Mouse (Mus musculus) limb, embryonic 15.5 days (tissue): Measurements from ENCODE around the gene Mesd. TPM values are rescaled to one million over a fixed set of nuclear protein-coding genes. Genes with fewer than 3 reads are reported as not detected.

Source experiments
- ATAC-seq: fragments of 200-750 bp; cut with Nextera tagmentation; 2 replicates; pipeline ENCODE4 v1.8.0; 2017; ENCODE audit warnings: low read depth, moderate TSS enrichment; ENCODE audit not compliant: insufficient number of reproducible peaks, low FRiP score, low TSS enrichment
- H3K27ac ChIP-seq: fragments of 300-500 bp; sonication (generic); 2 replicates; pipeline ENCODE4 v1.5.1; 2015; ENCODE audit warnings: moderate library complexity, mild to moderate bottlenecking, inconsistent platforms
- H3K27me3 ChIP-seq: fragments of 300-500 bp; sonication (generic); 2 replicates; pipeline ENCODE4 v1.6.1; 2015; ENCODE audit warnings: inconsistent platforms
- H3K36me3 ChIP-seq: fragments of 300-500 bp; sonication (generic); 2 replicates; pipeline ENCODE4 v1.6.1; 2015; ENCODE audit warnings: inconsistent platforms
- H3K4me1 ChIP-seq: fragments of 300-500 bp; sonication (generic); 2 replicates; pipeline ENCODE4 v1.6.1; 2015; ENCODE audit warnings: inconsistent platforms
- H3K4me2 ChIP-seq: fragments of 300-500 bp; sonication (generic); 2 replicates; pipeline ENCODE4 v1.6.1; 2015; ENCODE audit warnings: mild to moderate bottlenecking, inconsistent platforms
- H3K4me3 ChIP-seq: fragments of 300-500 bp; sonication (generic); 2 replicates; pipeline ENCODE4 v1.5.1; 2015; ENCODE audit warnings: mild to moderate bottlenecking, inconsistent platforms
- H3K9ac ChIP-seq: fragments of 300-500 bp; sonication (generic); 2 replicates; pipeline ENCODE4 v1.6.1; 2015; ENCODE audit warnings: inconsistent platforms
- H3K9me3 ChIP-seq: fragments of 300-500 bp; sonication (generic); 2 replicates; pipeline ENCODE4 v1.6.1; 2016; ENCODE audit warnings: inconsistent platforms
- WGBS: fragments of 180-500 bp; shearing (Covaris S2); methylation state at CpG from one replicate; pipeline ENCODE4 v1.1.7; 2015; 5-methylcytosine and 5-hydroxymethylcytosine counted together
- polyA plus RNA-seq: library from polyadenylated mRNA; unstranded; fragments of >200 nt; fragmentation: Nextera tagmentation; extraction: Ambion mirVana; gene quantifications from 2 replicates; pipeline ENCODE4 v1.2.1, GENCODE M21; 2015

Mesd gene
- polyA plus RNA-seq, 1 experiment from 2014 or later: 84.9 TPM

DNA sequence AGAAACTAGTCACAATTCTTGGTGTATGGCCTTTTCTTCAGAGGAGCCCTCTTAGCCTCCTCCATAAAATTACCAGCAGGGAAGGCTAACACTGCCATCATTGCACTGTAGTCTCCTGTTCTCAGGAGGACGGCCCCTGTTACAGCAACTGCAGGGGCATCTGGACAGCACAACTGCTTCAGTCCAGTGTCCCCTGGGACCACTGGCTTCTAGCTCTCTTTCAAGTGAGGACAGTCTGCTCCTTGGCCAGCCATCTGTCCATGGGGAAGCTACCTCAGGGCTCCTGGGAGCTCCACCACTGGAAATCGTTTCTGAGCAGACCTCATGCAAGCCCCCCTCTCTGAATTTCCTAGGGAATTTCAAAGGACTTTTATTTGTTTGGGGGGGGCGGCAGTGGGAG, 16.3 kb downstream of the Mesd start:
- Histone ChIP-seq H3K4me3 (no peak overlapping the region), H3K4me1 (no peaks in the 10 kb centered on the region), H3K4me2 (no peak overlapping the region), H3K27me3 (no peaks in the 10 kb centered on the region), H3K9me3 (no peaks in the 10 kb centered on the region), H3K9ac (no peak overlapping the region), H3K27ac (no peak overlapping the region), H3K36me3 (peaks cover 55% of the 10 kb centered on the region)
- ATAC-seq: no peak
- WGBS: 70% methylated on average over 3 of the region's 3 CpGs

DNA sequence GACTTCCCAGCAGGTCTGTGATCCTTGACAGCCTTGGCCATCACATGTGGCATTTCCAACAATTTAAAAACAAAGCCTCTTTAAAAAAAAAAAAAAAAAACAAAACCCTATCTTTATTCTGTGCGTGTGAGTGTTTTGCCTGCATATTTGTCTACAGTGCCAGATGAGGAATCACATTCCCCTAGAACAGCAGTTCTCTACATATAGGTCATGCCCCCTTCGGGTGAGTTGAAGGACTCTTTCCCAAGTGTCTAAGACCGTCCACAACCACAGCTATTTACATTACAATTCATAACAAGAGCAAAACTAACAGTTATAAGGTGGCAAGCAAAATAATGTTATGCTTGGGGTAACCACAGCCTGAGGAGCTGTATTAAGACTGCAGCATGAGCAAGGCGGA, 17.2 kb downstream of the Mesd start:
- Histone ChIP-seq H3K36me3 (peaks cover 50% of the 10 kb centered on the region), H3K9me3 (no peaks in the 10 kb centered on the region), H3K27ac (no peak overlapping the region), H3K27me3 (no peaks in the 10 kb centered on the region), H3K9ac (no peak overlapping the region), H3K4me2 (no peak overlapping the region), H3K4me1 (no peaks in the 10 kb centered on the region), H3K4me3 (no peak overlapping the region)
- 82% methylated on average over 4 of the region's 4 CpGs for WGBS
- ATAC-seq: no peak

DNA sequence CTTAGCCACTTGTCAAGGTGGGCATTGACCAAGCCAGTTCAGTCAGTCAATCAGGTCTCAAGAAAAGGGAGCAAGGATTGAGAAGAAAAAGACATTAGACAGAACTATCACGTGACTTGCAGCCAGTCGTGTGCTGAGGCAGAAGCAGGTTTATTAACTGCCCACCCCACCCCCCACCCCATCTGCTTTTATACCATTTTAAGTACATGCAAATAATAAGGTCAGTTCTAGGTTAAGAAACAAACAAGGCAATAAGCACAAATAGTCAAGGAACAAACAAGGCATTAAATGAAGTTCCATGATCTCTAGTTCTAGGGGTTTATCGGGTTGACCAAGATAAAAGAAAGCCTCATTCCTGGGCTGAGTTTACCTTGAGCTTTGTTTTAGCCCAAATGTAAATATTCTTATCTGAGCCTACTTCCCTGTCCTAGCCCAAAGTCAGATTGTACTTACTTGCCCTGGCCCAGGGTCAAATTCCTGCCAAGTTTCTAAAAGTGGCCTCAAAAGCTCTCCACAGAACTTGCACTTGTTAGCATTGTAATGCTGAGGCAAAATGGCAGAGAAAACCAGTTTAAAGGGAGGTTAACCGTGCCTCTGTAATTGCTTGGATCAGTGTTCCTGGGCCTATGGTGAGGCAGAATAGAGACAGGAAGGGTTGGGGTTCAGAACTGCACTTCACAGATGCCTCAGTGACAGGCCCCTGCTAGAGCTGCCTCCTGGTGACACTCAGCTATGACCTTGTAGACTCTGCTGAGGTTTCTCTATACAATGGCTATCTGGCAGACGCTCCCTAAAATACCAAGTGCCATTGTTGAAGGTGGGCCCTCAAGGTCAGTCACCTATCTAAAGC, 18.3 kb downstream of the Mesd start:
- Histone ChIP-seq H3K27ac (no peak overlapping the region), H3K4me2 (no peak overlapping the region), H3K9ac (no peak overlapping the region), H3K36me3 (peaks cover 43% of the 10 kb centered on the region), H3K4me3 (no peak overlapping the region), H3K27me3 (no peaks in the 10 kb centered on the region), H3K4me1 (no peaks in the 10 kb centered on the region), H3K9me3 (no peaks in the 10 kb centered on the region)
- WGBS: 67% methylated on average over 5 of the region's 5 CpGs
- ATAC-seq: no peak

DNA sequence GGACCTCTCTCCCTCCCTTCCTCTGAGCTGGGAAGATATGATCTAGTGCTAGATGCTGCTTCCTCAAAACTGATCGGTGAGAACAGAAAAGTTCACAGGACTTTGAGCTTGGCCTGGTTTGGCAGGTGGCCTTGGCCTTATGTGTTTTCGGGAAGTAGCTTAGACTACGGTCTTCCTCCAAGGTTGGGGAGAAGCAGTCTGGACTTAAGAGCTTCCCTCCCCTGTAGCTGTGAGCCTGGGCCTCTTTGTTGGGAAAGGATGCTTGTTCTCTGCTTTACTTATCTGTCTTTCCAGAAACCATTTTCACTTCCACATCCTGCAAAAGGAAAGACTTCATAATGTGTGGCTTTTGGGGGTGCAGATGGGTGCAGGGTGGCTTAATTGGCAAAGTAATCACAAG, 20.6 kb downstream of the Mesd start:
- ATAC-seq: no peak
- Histone ChIP-seq H3K27me3 (no peaks in the 10 kb centered on the region), H3K9ac (no peak overlapping the region), H3K36me3 (peaks cover 20% of the 10 kb centered on the region), H3K9me3 (no peaks in the 10 kb centered on the region), H3K4me3 (no peak overlapping the region), H3K4me1 (no peaks in the 10 kb centered on the region), H3K27ac (no peak overlapping the region), H3K4me2 (no peak overlapping the region)
- 84% methylated on average over 3 of the region's 3 CpGs for WGBS

DNA sequence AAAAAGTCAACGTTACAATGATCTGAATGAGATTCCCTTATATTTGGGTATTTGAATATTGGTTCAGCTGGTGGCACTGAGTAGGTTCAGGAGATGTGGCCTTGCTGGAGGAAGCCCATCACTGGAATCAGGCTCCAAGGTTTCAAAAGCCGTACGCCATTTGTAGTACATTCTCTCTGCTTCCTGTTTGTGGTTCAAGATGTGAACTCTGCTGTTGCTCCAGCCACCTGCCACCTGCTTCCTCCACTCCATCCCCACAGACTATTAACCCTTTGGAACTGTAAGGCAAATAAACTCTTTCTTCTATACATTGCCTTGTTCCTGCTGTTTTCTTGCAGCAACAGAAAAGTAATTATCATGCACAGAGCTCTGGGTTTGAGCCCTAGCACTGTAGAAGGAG, 27.6 kb downstream of the Mesd start:
- no peaks in the 10 kb centered on the region for H3K9me3 ChIP-seq
- no peaks in the 10 kb centered on the region for H3K36me3 ChIP-seq
- no peak overlapping the region for H3K4me3 ChIP-seq
- ATAC-seq: no peak
- WGBS: 74% methylated on average over 3 of the region's 3 CpGs
- H3K27me3 ChIP-seq: no peaks in the 10 kb centered on the region
- no peaks in the 10 kb centered on the region for H3K4me1 ChIP-seq
- H3K9ac ChIP-seq: no peak overlapping the region
- H3K27ac ChIP-seq: no peak overlapping the region
- H3K4me2 ChIP-seq: no peak overlapping the region

DNA sequence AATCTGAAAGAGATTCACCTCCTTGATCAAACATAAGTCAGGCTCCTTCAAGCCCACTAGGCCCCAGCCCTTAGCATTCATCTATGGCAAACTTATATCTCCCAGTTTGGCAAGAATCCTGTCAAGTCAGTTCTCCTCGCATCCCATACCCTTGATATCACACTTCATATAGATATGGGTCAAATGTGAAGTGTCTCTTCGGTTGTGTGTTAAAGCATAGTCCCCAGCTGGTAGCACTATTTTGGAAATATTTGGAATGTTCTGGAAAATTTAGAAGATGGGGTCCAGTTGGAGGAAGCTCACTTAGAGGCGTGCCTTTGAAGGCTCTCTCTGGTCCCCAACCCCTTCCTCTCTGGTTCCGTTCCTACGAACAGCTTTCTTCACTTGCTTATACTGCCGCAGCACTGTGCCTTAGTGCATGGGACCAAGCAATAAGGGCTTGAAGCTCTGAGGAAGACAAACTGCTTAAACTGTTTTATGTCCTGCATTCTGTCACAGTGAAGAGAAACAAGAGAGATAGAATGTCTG, 29.2 kb downstream of the Mesd start:
- Histone ChIP-seq H3K4me1 (no peaks in the 10 kb centered on the region), H3K27me3 (no peaks in the 10 kb centered on the region), H3K4me3 (no peak overlapping the region), H3K9me3 (no peaks in the 10 kb centered on the region), H3K9ac (no peak overlapping the region), H3K4me2 (no peak overlapping the region), H3K27ac (no peak overlapping the region), H3K36me3 (no peaks in the 10 kb centered on the region)
- WGBS: 88% methylated on average over 6 of the region's 6 CpGs
- no peak for ATAC-seq

DNA sequence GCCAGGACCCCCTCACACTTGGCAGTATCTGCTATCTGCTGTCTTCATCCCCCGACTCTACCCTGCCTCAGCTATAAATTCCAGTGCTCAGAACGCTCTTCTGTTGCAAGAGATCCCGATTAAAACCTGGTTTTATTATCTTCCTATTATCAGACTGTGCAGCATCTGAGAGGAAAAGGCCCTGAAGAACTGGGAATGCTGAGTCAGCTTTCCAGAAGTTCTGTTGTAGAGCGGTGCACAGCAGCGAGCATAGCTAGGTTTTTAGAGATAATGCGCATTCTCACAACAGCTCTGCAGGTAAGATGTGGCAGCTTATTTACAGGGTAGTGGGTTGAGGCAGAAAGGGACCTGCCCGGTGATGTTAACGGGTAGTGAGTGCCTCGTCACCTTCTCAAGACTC, 29.7 kb downstream of the Mesd start:
- Histone ChIP-seq H3K36me3 (no peaks in the 10 kb centered on the region), H3K4me3 (no peak overlapping the region), H3K9me3 (no peaks in the 10 kb centered on the region), H3K27me3 (no peaks in the 10 kb centered on the region), H3K4me1 (no peaks in the 10 kb centered on the region), H3K27ac (no peak overlapping the region), H3K9ac (no peak overlapping the region), H3K4me2 (no peak overlapping the region)
- 71% methylated on average over 9 of the region's 9 CpGs for WGBS
- no peak for ATAC-seq

DNA sequence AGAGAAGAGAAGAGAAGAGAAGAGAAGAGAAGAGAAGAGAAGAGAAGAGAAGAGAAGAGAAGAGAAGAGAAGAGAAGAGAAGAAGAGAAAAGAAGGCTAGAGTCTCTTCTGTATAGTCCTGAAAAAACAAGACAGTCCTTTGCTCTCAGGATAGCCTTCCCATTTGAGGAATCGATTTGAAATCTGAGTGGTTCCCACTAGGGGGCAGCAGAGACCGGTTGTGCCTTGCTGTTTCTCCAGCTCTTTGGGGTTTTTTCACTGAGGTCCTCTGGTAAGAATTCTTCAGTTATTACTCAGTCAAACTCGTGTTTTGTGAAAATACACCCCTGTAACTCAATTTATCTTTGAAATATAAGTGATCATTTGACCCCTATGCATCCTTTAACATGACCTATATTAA, 30.3 kb downstream of the Mesd start:
- WGBS: under 1% methylated on average over 3 of the region's 3 CpGs
- no peak for ATAC-seq
- H3K36me3 ChIP-seq: no peaks in the 10 kb centered on the region
- no peaks in the 10 kb centered on the region for H3K27me3 ChIP-seq
- H3K4me2 ChIP-seq: no peak overlapping the region
- H3K4me3 ChIP-seq: no peak overlapping the region
- no peaks in the 10 kb centered on the region for H3K9me3 ChIP-seq
- no peaks in the 10 kb centered on the region for H3K4me1 ChIP-seq
- no peak overlapping the region for H3K27ac ChIP-seq
- H3K9ac ChIP-seq: no peak overlapping the region

DNA sequence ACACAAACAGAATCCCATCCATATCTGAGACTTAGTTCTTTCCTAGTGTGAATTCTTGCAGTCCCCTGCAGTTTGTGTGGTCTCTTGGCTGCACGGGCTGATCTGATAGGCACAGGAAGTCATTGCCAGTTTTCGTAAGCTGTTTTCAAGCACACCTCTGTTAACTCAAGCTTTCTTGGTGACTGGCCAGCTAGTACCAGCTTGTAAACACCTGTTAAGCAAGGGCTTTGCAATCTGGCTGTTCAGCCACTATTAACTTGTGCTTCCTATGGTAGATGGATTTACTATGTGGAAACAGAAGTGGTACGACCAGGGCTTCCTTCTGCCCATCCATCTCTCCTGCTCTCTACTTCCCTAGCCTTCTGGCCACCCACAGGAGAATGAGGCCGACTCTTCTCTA, 36.0 kb downstream of the Mesd start:
- Histone ChIP-seq H3K27ac (no peak overlapping the region), H3K9me3 (no peaks in the 10 kb centered on the region), H3K36me3 (no peaks in the 10 kb centered on the region), H3K4me3 (no peak overlapping the region), H3K9ac (no peak overlapping the region), H3K27me3 (no peaks in the 10 kb centered on the region), H3K4me1 (no peaks in the 10 kb centered on the region), H3K4me2 (no peak overlapping the region)
- no peak for ATAC-seq
- 54% methylated on average over 4 of the region's 4 CpGs for WGBS

DNA sequence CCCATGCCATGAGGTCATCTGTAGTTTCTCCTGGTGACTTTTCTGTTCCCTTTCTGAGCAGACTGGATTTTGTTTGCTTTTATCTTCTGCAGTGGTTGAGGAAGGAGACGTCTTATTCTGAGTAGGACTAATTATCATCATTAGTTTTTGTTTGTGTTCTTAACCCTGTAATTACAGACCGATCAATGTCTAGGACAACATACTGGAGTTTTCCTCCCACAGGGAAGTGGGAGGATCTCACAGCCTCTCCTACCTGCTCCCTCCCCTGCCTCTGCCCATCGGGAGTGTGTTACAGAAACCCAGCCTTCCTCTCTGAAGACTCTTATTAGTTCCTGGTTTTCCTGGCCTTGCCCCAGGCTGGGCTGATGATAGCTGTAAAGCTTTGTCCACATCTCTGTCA, 37.4 kb downstream of the Mesd start:
- Histone ChIP-seq H3K36me3 (no peaks in the 10 kb centered on the region), H3K9me3 (no peaks in the 10 kb centered on the region), H3K9ac (no peak overlapping the region), H3K4me2 (no peak overlapping the region), H3K4me3 (no peak overlapping the region), H3K27me3 (no peaks in the 10 kb centered on the region), H3K4me1 (no peaks in the 10 kb centered on the region), H3K27ac (no peak overlapping the region)
- WGBS: 36% methylated on average over 3 of the region's 3 CpGs
- no peak for ATAC-seq

DNA sequence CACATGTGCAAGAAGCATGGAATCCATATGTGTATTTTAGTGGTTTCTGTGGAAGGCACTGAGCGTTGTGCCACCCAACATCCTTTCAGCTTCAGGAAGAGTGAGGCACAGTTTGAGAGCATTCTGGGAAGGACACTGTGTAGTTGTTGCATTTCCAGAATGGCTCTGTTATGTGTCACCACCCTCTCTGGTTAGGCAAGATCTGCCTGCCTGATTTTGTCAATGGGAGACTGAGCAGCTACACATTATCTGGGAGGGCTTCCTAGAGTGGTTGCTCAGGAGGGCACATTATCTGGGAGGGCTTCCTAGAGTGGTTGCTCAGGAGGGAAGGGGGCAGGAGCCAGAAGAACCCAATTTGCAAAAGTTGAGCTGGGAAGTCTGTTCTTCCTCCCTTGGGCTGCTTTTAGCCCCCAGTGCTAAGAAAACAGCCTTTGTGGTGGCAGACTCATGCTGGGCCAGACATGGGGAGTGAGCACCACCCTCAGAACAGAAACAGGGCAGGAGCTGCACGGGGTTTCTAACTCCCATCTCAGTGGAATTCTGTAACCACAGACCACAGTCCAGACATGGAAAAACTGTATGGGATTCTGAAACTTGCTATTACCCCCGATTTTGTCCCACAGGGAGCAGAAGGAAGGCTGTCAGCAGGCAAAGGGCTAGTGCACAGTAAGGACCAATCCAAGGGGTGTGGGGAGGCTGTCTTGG, 54.9 kb downstream of the Mesd start:
- H3K36me3 ChIP-seq: no peaks in the 10 kb centered on the region
- H3K4me1 ChIP-seq: no peaks in the 10 kb centered on the region
- no peaks in the 10 kb centered on the region for H3K27me3 ChIP-seq
- no peaks in the 10 kb centered on the region for H3K9me3 ChIP-seq
- H3K27ac ChIP-seq: no peak overlapping the region
- 41% methylated on average over 3 of the region's 3 CpGs for WGBS
- no peak overlapping the region for H3K4me2 ChIP-seq
- H3K9ac ChIP-seq: no peak overlapping the region
- H3K4me3 ChIP-seq: no peak overlapping the region
- no peak for ATAC-seq

DNA sequence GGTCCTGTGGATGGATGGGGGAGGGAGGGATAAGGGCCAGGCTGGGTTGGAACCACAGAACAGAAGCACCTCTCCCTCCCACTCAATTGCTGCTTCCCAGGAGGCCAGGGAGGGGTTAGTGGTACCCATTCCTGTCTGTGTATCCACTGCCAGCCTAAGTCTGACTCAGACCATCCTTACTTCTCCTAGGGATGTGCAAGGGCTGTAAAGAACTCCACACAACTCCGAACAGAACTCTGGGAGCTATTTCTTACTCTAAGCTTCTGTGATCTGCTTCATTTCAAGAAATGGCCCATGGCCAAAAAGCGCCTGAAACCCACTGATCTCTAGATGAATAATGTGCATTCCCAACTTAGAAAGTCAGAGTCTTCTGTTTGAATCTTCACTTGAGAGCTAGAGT, 55.9 kb downstream of the Mesd start:
- ATAC-seq: no peak
- 66% methylated on average over 2 of the region's 2 CpGs for WGBS
- no peak overlapping the region for H3K4me2 ChIP-seq
- no peak overlapping the region for H3K27ac ChIP-seq
- H3K36me3 ChIP-seq: no peaks in the 10 kb centered on the region
- no peaks in the 10 kb centered on the region for H3K4me1 ChIP-seq
- no peak overlapping the region for H3K4me3 ChIP-seq
- no peak overlapping the region for H3K9ac ChIP-seq
- no peaks in the 10 kb centered on the region for H3K27me3 ChIP-seq
- no peaks in the 10 kb centered on the region for H3K9me3 ChIP-seq
